Mouse (Mus musculus): ENCODE measurements around the gene Dimt1. TPM values are rescaled to one million over a fixed set of nuclear protein-coding genes. Genes with fewer than 3 reads are reported as not detected.
A peak's percentile ranks its signal among the peaks of the same experiment; 100 is the strongest.

The Dimt1 gene
- polyA plus RNA-seq, 1 experiment: 11.9 TPM

GRCm38 (mm10) chr13:106942721-106943120 lies 4.2 kb upstream of the Dimt1 start:
- no peaks in the 10 kb centered on the region for H3K27me3 ChIP-seq (ENCODE audit: control insufficient read depth, insufficient read depth, insufficient read length)
- TF ChIP-seq MYOG (IDR thresholded peaks at IDR 0.05; ENCODE audit: control insufficient read depth in 1 of 3, insufficient read depth in 1 of 3, insufficient read length in 2 of 3, low read depth in 2 of 3) (no peak), MAX (IDR thresholded peaks at IDR 0.05; ENCODE audit: low read depth) (no peak), SRF (IDR thresholded peaks at IDR 0.05; ENCODE audit: control insufficient read depth, insufficient read length, low read depth) (no peak)
- no peak overlapping the region for H3K4me2 ChIP-seq (ENCODE audit: low read depth)
- no peaks in the 10 kb centered on the region for H3K36me3 ChIP-seq (ENCODE audit: control insufficient read depth, insufficient read depth)
- H3ac ChIP-seq (ENCODE audit: control insufficient read depth, insufficient read length): no peak overlapping the region
- H3K79me2 ChIP-seq (ENCODE audit: control insufficient read depth, insufficient read depth): peaks cover 6% of the 10 kb centered on the region
- no peak overlapping the region for H3K4me3 ChIP-seq

- peak overlapping the region; percentile 64 for H3K4me3 ChIP-seq
- H3K36me3 ChIP-seq (ENCODE audit: control insufficient read depth, insufficient read depth): peaks cover 10% of the 10 kb centered on the region
- H3K4me2 ChIP-seq (ENCODE audit: low read depth): no peak overlapping the region
- TF ChIP-seq TCF12 (IDR thresholded peaks at IDR 0.05; ENCODE audit: insufficient read depth, poor library complexity, severe bottlenecking) (no peak), SRF (IDR thresholded peaks at IDR 0.05; ENCODE audit: control insufficient read depth, insufficient read length, low read depth) (no peak), E2F4 (IDR thresholded peaks at IDR 0.05; ENCODE audit: insufficient read depth) (no peak), MYOD1 (IDR thresholded peaks at IDR 0.05; ENCODE audit: control insufficient read depth in 1 of 3, insufficient read length in 2 of 3, low read depth in 2 of 3) (no peak), POLR2A (IDR thresholded peaks at IDR 0.05; ENCODE audit: insufficient read length, low read depth) (no peak), MAX (IDR thresholded peaks at IDR 0.05; ENCODE audit: low read depth) (no peak), MYOG (IDR thresholded peaks at IDR 0.05; ENCODE audit: control insufficient read depth in 1 of 3, insufficient read depth in 1 of 3, insufficient read length in 2 of 3, low read depth in 2 of 3) (no peak), REST (IDR thresholded peaks at IDR 0.05; ENCODE audit: insufficient read depth, insufficient read length) (no peak), USF1 (IDR thresholded peaks at IDR 0.05; ENCODE audit: low read depth) (no peak), CEBPB (IDR thresholded peaks at IDR 0.05; ENCODE audit: insufficient read depth, poor library complexity, severe bottlenecking) (no peak), POLR2AphosphoS2 (IDR thresholded peaks at IDR 0.05; ENCODE audit: insufficient read length, low read depth) (no peak), TCF3 (IDR thresholded peaks at IDR 0.05; ENCODE audit: insufficient read length, low read depth) (no peak)
- H3ac ChIP-seq (ENCODE audit: control insufficient read depth, insufficient read length): no peak overlapping the region
- peaks cover 23% of the 10 kb centered on the region for H3K79me2 ChIP-seq (ENCODE audit: control insufficient read depth, insufficient read depth)
- no peaks in the 10 kb centered on the region for H3K27me3 ChIP-seq (ENCODE audit: control insufficient read depth, insufficient read depth, insufficient read length)
Observed at GRCm38 (mm10) chr13:106945518-106945917, 1.4 kb upstream of the Dimt1 start.

- peak overlapping the region; percentile 57 for H3ac ChIP-seq (ENCODE audit: control insufficient read depth, insufficient read length)
- H3K36me3 ChIP-seq (ENCODE audit: control insufficient read depth, insufficient read depth): peaks cover 26% of the 10 kb centered on the region
- H3K4me2 ChIP-seq (ENCODE audit: low read depth): peak overlapping the region; percentile 93
- no peaks in the 10 kb centered on the region for H3K27me3 ChIP-seq (ENCODE audit: control insufficient read depth, insufficient read depth, insufficient read length)
- TF ChIP-seq E2F4 (IDR thresholded peaks at IDR 0.05; ENCODE audit: insufficient read depth): no peak
- no peak for TF ChIP-seq REST (IDR thresholded peaks at IDR 0.05; ENCODE audit: insufficient read depth, insufficient read length)
- no peak for TF ChIP-seq CEBPB (IDR thresholded peaks at IDR 0.05; ENCODE audit: insufficient read depth, poor library complexity, severe bottlenecking)
- no peak for TF ChIP-seq POLR2AphosphoS2 (IDR thresholded peaks at IDR 0.05; ENCODE audit: insufficient read length, low read depth)
- TF ChIP-seq MYOG (IDR thresholded peaks at IDR 0.05; ENCODE audit: control insufficient read depth in 1 of 3, insufficient read depth in 1 of 3, insufficient read length in 2 of 3, low read depth in 2 of 3): no peak
- TF ChIP-seq TCF3 (IDR thresholded peaks at IDR 0.05; ENCODE audit: insufficient read length, low read depth): no peak
- no peak for TF ChIP-seq USF1 (IDR thresholded peaks at IDR 0.05; ENCODE audit: low read depth)
- no peak for TF ChIP-seq SRF (IDR thresholded peaks at IDR 0.05; ENCODE audit: control insufficient read depth, insufficient read length, low read depth)
- TF ChIP-seq MYOD1 (IDR thresholded peaks at IDR 0.05; ENCODE audit: control insufficient read depth in 1 of 3, insufficient read length in 2 of 3, low read depth in 2 of 3): no peak
- TF ChIP-seq POLR2A (IDR thresholded peaks at IDR 0.05; ENCODE audit: insufficient read length, low read depth): no peak
- TF ChIP-seq TCF12 (IDR thresholded peaks at IDR 0.05; ENCODE audit: insufficient read depth, poor library complexity, severe bottlenecking): no peak
- no peak for TF ChIP-seq MAX (IDR thresholded peaks at IDR 0.05; ENCODE audit: low read depth)
- H3K4me3 ChIP-seq: peak overlapping the region; percentile 64
- peaks cover 23% of the 10 kb centered on the region for H3K79me2 ChIP-seq (ENCODE audit: control insufficient read depth, insufficient read depth)
Observed at GRCm38 (mm10) chr13:106947583-106947982, 656 bp downstream of the Dimt1 start.

GRCm38 (mm10) chr13:106954880-106955279 lies 8.0 kb downstream of the Dimt1 start:
- Histone ChIP-seq H3K4me3 (no peak overlapping the region), H3ac (ENCODE audit: control insufficient read depth, insufficient read length) (no peak overlapping the region), H3K79me2 (ENCODE audit: control insufficient read depth, insufficient read depth) (no peaks in the 10 kb centered on the region), H3K4me2 (ENCODE audit: low read depth) (no peak overlapping the region), H3K36me3 (ENCODE audit: control insufficient read depth, insufficient read depth) (peaks cover 62% of the 10 kb centered on the region), H3K27me3 (ENCODE audit: control insufficient read depth, insufficient read depth, insufficient read length) (no peaks in the 10 kb centered on the region)
- TF ChIP-seq POLR2AphosphoS2 (IDR thresholded peaks at IDR 0.05; ENCODE audit: insufficient read length, low read depth) (peak; percentile 32), MAX (IDR thresholded peaks at IDR 0.05; ENCODE audit: low read depth) (no peak)

GRCm38 (mm10) chr13:106957554-106957953 lies 10.6 kb downstream of the Dimt1 start:
- Histone ChIP-seq H3K4me2 (ENCODE audit: low read depth) (no peak overlapping the region), H3K79me2 (ENCODE audit: control insufficient read depth, insufficient read depth) (no peaks in the 10 kb centered on the region), H3K36me3 (ENCODE audit: control insufficient read depth, insufficient read depth) (peaks cover 61% of the 10 kb centered on the region), H3K4me3 (no peak overlapping the region), H3K27me3 (ENCODE audit: control insufficient read depth, insufficient read depth, insufficient read length) (no peaks in the 10 kb centered on the region), H3ac (ENCODE audit: control insufficient read depth, insufficient read length) (no peak overlapping the region)
- no peak for TF ChIP-seq TCF3 (IDR thresholded peaks at IDR 0.05; ENCODE audit: insufficient read length, low read depth)
- no peak for TF ChIP-seq E2F4 (IDR thresholded peaks at IDR 0.05; ENCODE audit: insufficient read depth)
- TF ChIP-seq SRF (IDR thresholded peaks at IDR 0.05; ENCODE audit: control insufficient read depth, insufficient read length, low read depth): no peak
- no peak for TF ChIP-seq MYOG (IDR thresholded peaks at IDR 0.05; ENCODE audit: control insufficient read depth in 1 of 3, insufficient read depth in 1 of 3, insufficient read length in 2 of 3, low read depth in 2 of 3)
- TF ChIP-seq CEBPB (IDR thresholded peaks at IDR 0.05; ENCODE audit: insufficient read depth, poor library complexity, severe bottlenecking): no peak
- no peak for TF ChIP-seq MAX (IDR thresholded peaks at IDR 0.05; ENCODE audit: low read depth)
- TF ChIP-seq MYOD1 (IDR thresholded peaks at IDR 0.05; ENCODE audit: control insufficient read depth in 1 of 3, insufficient read length in 2 of 3, low read depth in 2 of 3): no peak
- TF ChIP-seq TCF12 (IDR thresholded peaks at IDR 0.05; ENCODE audit: insufficient read depth, poor library complexity, severe bottlenecking): no peak
- no peak for TF ChIP-seq POLR2AphosphoS2 (IDR thresholded peaks at IDR 0.05; ENCODE audit: insufficient read length, low read depth)
- no peak for TF ChIP-seq USF1 (IDR thresholded peaks at IDR 0.05; ENCODE audit: low read depth)
- no peak for TF ChIP-seq POLR2A (IDR thresholded peaks at IDR 0.05; ENCODE audit: insufficient read length, low read depth)
- no peak for TF ChIP-seq REST (IDR thresholded peaks at IDR 0.05; ENCODE audit: insufficient read depth, insufficient read length)

All from myocyte (in vitro differentiated cells).